Mouse (Mus musculus) liver, adult (tissue): ENCODE measurements around the gene Dolpp1.

Experiments
- GATA4 ChIP-seq: IDR thresholded peaks from 2 replicates; pipeline ENCODE4 v1.6.1; 2014; ENCODE audit warnings: mild to moderate bottlenecking, low read length; ENCODE audit not compliant: insufficient replicate concordance

Gene Dolpp1

GRCm38 (mm10) chr2:30440701-30441517 is 48.9 kb downstream of the Dolpp1 start:
- TF ChIP-seq GATA4: peak; percentile 51; the same call in 1 of the 2 replicates

- TF ChIP-seq GATA4: peak; percentile 63; the same call in 1 of the 2 replicates
Measured at GRCm38 (mm10) chr2:30441518-30442497, 49.8 kb downstream of the Dolpp1 start.

GRCm38 (mm10) chr2:30442498-30442890 is 50.4 kb downstream of the Dolpp1 start:
- TF ChIP-seq GATA4: no peak

GRCm38 (mm10) chr2:30443281-30443680 is 51.2 kb downstream of the Dolpp1 start:
- no peak for TF ChIP-seq GATA4

DNA sequence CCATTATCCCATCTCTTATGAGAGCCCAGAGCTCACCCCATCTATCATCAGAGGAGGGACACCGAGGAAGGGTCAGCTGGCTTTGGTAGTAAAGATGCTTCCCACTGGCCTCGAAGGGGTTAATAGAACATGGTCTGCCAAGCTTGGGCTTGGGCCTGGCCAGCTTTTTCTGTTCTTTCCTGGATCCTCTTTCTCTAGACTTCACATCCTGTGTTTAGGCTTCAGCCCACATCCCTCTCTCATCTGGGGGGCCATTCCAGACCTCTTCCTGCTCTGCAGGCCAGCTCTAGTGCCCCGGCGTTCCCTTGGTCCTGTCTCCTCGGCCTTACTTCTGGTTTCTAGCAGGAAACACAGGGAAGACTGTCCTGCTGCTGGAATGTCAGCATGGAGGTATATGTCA is 52.0 kb downstream of the Dolpp1 start:
- TF ChIP-seq GATA4: no peak

- TF ChIP-seq GATA4: no peak
Measured at GRCm38 (mm10) chr2:30444450-30444849, 52.4 kb downstream of the Dolpp1 start.

DNA sequence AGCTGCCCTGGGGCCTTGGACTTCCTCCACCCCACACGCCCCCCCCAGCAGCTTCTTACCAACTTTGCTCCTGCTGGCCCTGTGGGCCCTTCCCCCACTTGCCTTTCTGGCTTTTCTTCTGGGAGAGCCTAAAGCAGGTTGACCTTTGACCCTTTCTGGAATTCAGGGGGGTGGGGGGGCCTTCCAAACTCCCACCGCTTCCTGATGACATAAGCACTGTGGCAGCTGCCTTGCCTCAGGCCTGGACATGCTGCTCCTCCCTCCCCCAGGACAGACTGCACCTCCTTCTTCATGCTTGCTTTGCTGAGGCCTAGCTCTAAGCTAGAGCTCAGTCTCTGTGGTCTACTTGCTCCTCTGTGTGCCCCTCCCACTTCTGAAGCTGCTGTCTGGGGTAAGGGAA is 53.3 kb downstream of the Dolpp1 start:
- TF ChIP-seq GATA4: no peak

DNA sequence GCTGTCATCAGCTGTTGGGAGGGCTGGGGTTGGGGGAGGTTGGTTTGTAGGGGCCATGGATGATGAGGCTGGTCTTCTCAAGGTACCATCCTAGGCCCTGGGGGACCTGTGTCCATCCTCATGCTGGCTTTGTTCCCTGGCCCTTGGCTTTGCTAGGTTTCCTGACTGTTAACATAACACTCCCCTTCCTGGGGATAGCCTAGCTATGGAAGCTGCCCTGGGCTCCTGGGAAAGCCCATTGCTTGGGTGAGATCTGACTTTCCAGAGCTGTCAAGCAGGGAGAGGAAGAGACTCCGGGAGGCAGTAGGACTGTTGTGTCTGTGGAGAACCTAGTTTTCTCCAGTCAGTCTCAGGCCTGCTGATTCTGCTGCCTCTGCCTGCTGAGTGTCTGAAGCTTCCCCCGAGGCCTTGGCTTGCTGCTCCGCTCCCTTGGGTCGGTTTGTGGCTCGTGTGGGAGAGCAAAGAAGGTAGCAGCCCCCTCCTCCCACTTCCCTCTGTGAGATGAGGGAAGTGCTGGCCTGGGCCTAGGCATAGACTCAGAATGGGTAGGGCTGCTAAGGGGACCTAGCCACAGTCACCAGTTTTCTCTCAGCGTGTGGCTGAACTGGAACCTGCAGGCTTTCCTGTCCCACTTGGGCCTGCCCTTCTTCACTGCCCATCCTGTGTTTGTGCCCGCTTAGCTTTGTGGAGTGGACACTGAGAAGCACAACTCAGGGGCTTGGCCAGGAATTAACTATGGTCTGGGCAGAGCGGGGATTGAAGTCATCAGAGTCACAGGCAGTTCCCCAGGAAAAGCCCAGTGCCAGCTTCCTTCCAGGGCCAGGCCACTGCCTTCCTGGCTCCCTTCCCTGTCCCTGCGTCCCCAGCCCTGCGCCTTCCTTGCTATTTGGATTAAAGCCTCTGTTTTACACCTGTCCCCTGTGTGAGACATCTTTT is 55.1 kb downstream of the Dolpp1 start:
- TF ChIP-seq GATA4: no peak

- no peak for TF ChIP-seq GATA4
Measured at GRCm38 (mm10) chr2:30448371-30448770, 56.3 kb downstream of the Dolpp1 start.
